Mouse (Mus musculus) olfactory bulb, adult 2 months (tissue): ENCODE results near the gene Gtpbp6. TPM values are rescaled to one million over a fixed set of nuclear protein-coding genes. Genes with fewer than 3 reads are reported as not detected.
"Not testable (repeated sequence)": the region's sequence is repeated elsewhere in the genome, so short reads cannot be mapped to it uniquely, and the experiment has no call there.

Experiments used
- H3K27ac ChIP-seq: fragments of 200-500 bp; 2 replicates; pipeline ENCODE4 v1.5.1; 2012; ENCODE audit warnings: low read depth, low read length; ENCODE audit not compliant: insufficient read depth
- H3K4me1 ChIP-seq: fragments of 200-500 bp; 2 replicates; pipeline ENCODE4 v1.6.1; 2012; ENCODE audit warnings: low read length; ENCODE audit not compliant: control insufficient read depth, insufficient read depth
- H3K4me3 ChIP-seq: fragments of 200-500 bp; 2 replicates; pipeline ENCODE4 v1.5.1; 2012; ENCODE audit warnings: mild to moderate bottlenecking, low read depth, low read length, moderate library complexity; ENCODE audit not compliant: insufficient read depth
- CTCF ChIP-seq: fragments of 200-500 bp; IDR thresholded peaks from 2 replicates; pipeline ENCODE4 v1.5.1; 2012; ENCODE audit warnings: low read depth, mild to moderate bottlenecking, low read length, moderate library complexity; ENCODE audit not compliant: insufficient read depth
- POLR2A ChIP-seq: fragments of 200-500 bp; IDR thresholded peaks from 2 replicates; pipeline ENCODE4 v1.6.1; 2012; ENCODE audit warnings: mild to moderate bottlenecking, low read depth, low read length, moderate library complexity; ENCODE audit not compliant: insufficient read depth
- WGBS: fragments of 180-500 bp; shearing (Covaris S2); methylation state at CpG from one replicate; pipeline ENCODE4 v1.1.7; 2018; 5-methylcytosine and 5-hydroxymethylcytosine counted together
- polyA plus RNA-seq: library from polyadenylated mRNA; stranded (reverse); fragments of >200 nt; gene quantifications from 2 replicates; pipeline ENCODE4 v1.2.4, GENCODE M21; 2012; ENCODE audit warnings: low replicate concordance; ENCODE audit not compliant: missing spikeins, insufficient read depth, insufficient read length

The Gtpbp6 gene
- polyA plus RNA-seq: not detected in 2 replicates

DNA sequence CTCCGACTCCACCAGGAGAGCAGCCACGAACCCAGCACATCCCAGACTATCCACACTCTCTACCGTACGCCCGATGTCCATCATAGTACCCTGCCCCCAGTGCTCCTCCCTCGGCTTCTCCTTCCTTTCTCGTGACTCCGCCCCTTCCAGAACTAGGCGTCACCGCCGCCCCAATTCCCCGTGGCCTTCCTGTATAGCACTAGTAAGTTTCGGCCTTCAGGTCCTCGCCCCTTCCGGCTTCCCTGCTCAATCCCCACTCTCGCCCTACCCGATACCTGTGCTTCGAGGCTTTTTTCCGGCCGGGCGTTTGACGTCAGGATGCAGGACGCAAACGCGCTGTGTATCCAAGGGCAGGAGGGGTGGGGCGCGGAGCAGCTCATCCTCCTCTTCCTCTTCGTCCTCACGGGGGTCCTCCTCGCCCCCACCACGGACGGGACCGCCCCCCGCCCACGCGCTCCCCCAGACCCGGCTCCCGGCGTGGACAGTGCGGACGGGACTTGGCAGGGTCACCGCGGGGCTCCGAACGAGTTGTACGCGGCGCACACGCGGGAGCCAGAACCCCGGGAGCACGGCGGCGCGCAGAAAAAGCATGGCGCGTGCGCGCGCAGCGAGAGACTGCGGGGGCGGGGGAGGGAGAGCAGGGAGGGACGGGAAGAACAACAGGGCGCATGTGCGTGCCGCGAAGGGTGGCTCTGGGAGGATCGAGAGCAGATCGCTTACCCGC is at the start of gene Gtpbp6:
Gene Gtpbp6 (minus strand): TSS at position 617 of the 724 bp plus-strand sequence.
- Histone ChIP-seq H3K4me1 (peaks cover 13% of the 10 kb centered on the region), H3K4me3 (peak within 1 kb of the TSS; percentile 97), H3K27ac (peak within 1 kb of the TSS; percentile 90)
- WGBS: under 1% methylated on average over 71 of the region's 71 CpGs
- peak; percentile 82 for TF ChIP-seq POLR2A
- TF ChIP-seq CTCF: 0 out of 2 replicates have a peak, but pooled peaks have one; percentile 4

GRCm38 (mm10) chr5:110143007-110143406 is 35.0 kb upstream of the Gtpbp6 start:
- Histone ChIP-seq H3K4me1 (no peaks in the 10 kb centered on the region), H3K27ac (no peak overlapping the region), H3K4me3 (no peak overlapping the region)
- 79% methylated on average over 5 of the region's 5 CpGs for WGBS
- no peak for TF ChIP-seq POLR2A
- TF ChIP-seq CTCF: no peak

DNA sequence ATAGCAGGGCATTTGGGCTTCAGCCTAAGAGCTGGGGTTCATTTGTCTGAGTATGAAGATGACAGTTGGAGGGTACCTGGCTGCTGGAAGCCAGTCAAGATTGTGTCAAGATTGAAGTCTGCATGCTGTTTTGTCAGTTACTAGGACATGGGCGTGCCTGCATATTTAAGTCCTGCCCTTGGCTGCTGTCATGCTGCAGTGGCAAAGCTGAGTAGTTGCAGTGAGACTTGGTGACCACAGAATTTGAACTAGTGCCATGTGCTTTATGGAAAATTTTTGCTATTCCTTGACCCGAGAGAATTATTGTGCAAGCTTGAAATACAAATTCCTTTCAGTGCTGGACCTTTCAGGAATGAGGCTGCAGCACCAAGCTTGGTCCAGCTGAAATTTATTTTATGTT is 34.3 kb upstream of the Gtpbp6 start:
- 99% methylated on average over 2 of the region's 2 CpGs for whole genome bisulfite sequencing
- Histone ChIP-seq H3K4me1 (peaks cover 2% of the 10 kb centered on the region; the same call in 1 of the 2 replicates), H3K27ac (no peak overlapping the region), H3K4me3 (no peak overlapping the region)
- TF ChIP-seq POLR2A: no peak
- no peak for TF ChIP-seq CTCF

- H3K27ac ChIP-seq: no peak overlapping the region
- 92% methylated on average over 7 of the region's 7 CpGs for WGBS
- no peak overlapping the region for H3K4me3 ChIP-seq
- TF ChIP-seq CTCF (no peak), POLR2A (no peak)
- H3K4me1 ChIP-seq: peaks cover 4% of the 10 kb centered on the region
Measured at GRCm38 (mm10) chr5:110140424-110140823, 32.4 kb upstream of the Gtpbp6 start.

GRCm38 (mm10) chr5:110139325-110139724 is 31.3 kb upstream of the Gtpbp6 start:
- Histone ChIP-seq H3K4me1 (peaks cover 4% of the 10 kb centered on the region), H3K4me3 (no peak overlapping the region), H3K27ac (no peak overlapping the region)
- TF ChIP-seq POLR2A (no peak), CTCF (no peak)
- 95% methylated on average over 3 of the region's 3 CpGs for WGBS

DNA sequence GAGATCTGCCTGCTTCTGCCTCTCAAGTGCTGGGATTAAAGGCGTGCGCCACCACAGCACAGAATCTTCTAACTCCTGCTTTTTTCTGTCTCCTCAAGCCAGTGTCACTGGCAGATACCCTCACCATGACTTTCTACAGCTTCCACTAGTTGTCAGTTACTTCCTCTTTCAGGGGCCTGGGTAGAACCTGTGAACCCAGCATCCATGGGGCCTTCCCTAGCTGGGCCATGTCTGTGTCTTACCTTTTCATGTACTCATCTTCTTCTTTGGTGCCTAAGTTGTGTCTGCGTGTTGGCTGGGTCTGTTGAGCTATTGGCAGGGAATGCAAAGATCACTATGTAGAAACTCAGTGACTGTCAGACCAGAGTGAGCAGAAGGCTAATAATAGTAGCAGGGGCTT is 29.8 kb upstream of the Gtpbp6 start:
- TF ChIP-seq CTCF: no peak
- Histone ChIP-seq H3K4me3 (no peak overlapping the region), H3K27ac (no peak overlapping the region), H3K4me1 (peaks cover 4% of the 10 kb centered on the region)
- WGBS: 98% methylated on average over 3 of the region's 3 CpGs

DNA sequence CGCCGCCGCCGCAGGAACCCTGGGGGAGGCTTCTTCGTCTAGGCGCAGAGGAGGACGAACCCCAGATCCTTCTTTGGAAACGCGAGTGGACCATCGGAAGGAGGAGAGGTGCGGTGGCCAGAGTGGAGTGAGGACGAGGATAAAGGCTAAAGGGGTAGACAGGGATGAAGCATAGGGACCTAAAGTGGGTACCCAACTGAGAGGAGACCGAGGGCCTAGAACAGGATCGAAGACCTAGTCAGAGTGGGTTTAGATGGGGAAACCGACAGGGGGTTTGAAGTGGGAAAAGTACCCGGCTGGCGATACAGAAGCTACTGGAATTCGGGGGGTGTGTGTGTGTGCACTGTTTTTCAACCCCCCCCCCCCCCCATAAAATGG is 28.1 kb upstream of the Gtpbp6 start:
- 4% methylated on average over 18 of the region's 18 CpGs for WGBS
- H3K27ac ChIP-seq: peak overlapping the region; percentile 61; the same call in 1 of the 2 replicates
- H3K4me3 ChIP-seq: peak overlapping the region; percentile 96
- TF ChIP-seq CTCF: no peak
- no peak for TF ChIP-seq POLR2A
- peaks cover 4% of the 10 kb centered on the region for H3K4me1 ChIP-seq

GRCm38 (mm10) chr5:110135293-110136086 is 27.5 kb upstream of the Gtpbp6 start, which contains the start of gene Chfr:
Gene Chfr, plus strand, starts transcription at chr5:110135842.
- Histone ChIP-seq H3K4me1 (peaks cover 4% of the 10 kb centered on the region), H3K4me3 (peak within 1 kb of the TSS; percentile 96), H3K27ac (peak within 1 kb of the TSS; percentile 61)
- WGBS: 2% methylated on average over 46 of the region's 46 CpGs
- TF ChIP-seq POLR2A: peak; percentile 65; the same call in 1 of the 2 replicates
- TF ChIP-seq CTCF: no peak

GRCm38 (mm10) chr5:110122380-110122779 is 14.4 kb upstream of the Gtpbp6 start:
- not testable (repeated sequence) for H3K4me3 ChIP-seq, H3K27ac ChIP-seq, H3K4me1 ChIP-seq
- WGBS: 81% methylated on average over 3 of the region's 3 CpGs
